Mouse (Mus musculus): Measurements from ENCODE around the gene Tubb2b. TPM values are rescaled to one million over a fixed set of nuclear protein-coding genes. Genes with fewer than 3 reads are reported as not detected.

The Tubb2b gene
- polyA plus RNA-seq, 1 experiment from 2014 or later, result 1,019 TPM

DNA sequence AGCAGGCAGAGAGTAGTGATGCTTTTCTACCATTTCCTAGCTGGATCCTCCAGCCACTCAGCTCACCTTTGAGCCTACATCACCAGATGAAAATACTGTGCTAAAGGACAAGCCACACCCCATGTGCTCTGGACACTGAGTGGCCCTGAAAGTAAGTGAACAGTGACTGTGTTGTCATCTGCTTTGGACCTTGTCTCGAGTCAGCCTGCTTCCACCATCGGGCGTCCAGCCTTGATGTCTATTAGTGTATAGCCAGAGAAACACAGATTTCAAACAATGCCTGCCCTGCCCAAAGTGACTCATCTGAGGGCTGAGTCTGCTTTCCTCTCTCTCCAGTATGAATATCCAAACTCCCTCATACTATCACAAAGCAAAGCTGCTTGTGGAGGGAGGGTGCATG lies 50.5 kb downstream of the Tubb2b start:
- ATAC-seq (ENCODE audit: low FRiP score, low read depth), result no peak
- 87% methylated on average over 3 of the region's 3 CpGs for WGBS
- no peaks in the 10 kb centered on the region for H3K9me3 ChIP-seq
- no peak overlapping the region for H3K4me2 ChIP-seq
- peaks cover 7% of the 10 kb centered on the region; the same call in 1 of the 2 replicates for H3K36me3 ChIP-seq
- H3K27me3 ChIP-seq, result no peaks in the 10 kb centered on the region
- H3K4me3 ChIP-seq, result no peak overlapping the region
- peaks cover 24% of the 10 kb centered on the region for H3K4me1 ChIP-seq (replicated peaks)
- H3K9ac ChIP-seq, result no peak overlapping the region
- no peak overlapping the region for H3K27ac ChIP-seq (replicated peaks)

DNA sequence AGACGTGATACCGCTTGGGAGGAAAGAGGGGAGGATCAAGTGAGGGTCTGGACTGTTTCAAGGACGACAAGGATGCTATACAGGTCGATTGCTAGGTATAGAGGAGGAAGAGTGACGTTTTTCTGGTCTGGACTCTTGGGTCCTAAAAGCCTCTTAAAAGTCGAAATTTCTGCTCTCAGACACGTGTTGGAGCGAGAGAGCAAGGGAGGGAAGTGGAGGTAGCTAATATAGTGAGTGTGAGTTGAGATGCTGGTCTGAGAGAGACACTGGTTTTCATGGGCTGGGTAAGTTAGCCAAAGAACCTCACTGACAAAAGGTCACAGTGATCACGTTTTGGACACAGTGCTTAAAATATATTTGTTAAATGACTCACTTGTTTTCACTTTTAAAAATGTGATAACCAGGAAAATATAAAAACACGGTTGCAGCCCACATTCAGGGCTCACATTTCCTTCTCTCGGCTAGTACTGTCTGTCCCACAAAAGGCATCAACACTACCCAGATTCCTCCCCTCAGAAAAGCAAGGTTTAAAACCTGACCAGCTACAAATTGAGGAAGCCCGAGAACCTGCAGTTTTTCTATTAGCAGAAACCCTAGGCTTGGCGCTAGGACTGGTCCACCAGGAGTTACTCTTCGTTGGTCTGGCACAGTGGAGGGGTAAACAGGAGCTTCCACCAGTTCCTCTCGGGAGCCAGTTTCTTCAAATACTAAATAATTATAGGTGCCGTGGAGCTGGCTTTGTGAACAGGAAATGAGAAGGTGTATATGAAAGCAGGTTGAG lies 51.6 kb downstream of the Tubb2b start:
- Histone ChIP-seq H3K36me3 (peaks cover 12% of the 10 kb centered on the region), H3K9me3 (no peaks in the 10 kb centered on the region), H3K27ac (replicated peaks) (peak overlapping the region; percentile 92), H3K27me3 (no peaks in the 10 kb centered on the region), H3K4me3 (peak overlapping the region; percentile 69), H3K4me2 (peak overlapping the region; percentile 90), H3K9ac (peak overlapping the region; percentile 91), H3K4me1 (replicated peaks) (peaks cover 28% of the 10 kb centered on the region)
- WGBS, result 42% methylated on average over 16 of the region's 16 CpGs
- ATAC-seq (ENCODE audit: low FRiP score, low read depth), result peak; percentile 24; the same call in 1 of the 2 replicates

DNA sequence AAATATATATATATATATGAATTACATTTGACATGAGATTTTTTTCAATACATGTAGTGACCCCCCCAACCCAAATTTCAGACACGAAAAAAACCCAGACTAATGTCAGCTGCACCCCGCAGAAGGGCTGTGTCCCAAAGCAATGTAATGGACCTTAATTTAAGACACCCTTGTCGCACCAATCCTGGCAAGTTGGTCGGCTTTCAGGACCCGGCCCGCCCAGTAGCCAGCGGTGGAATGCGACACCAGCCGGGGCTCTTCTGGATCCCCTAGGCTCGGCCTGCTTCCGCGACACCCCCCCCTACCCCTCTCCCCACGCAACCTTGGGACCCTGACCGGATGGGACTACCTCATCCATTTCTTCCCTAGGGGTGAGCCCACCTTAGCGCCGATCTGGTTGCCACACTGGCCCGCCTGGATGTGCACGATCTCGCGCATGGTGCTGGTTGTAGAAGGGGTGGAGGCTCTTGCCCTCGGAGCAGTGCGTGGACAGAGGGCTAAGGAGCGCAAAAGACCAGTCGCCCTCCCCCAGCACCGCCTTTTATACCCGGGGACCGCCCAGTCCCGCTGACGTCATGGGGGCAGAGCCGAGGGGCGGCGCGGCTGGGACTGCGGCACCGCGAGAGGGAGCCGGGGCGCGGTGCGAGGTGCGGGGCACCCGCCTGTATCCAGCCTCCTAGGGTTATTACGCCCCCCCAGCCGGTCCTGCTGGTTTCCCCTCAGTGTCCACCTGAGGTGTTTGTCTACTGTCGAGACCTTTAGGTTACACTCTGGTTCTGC lies 52.6 kb downstream of the Tubb2b start, which contains the start of gene Tubb2a:
Tubb2a (minus strand) TSS at position 516 of the 780 bp plus-strand sequence.
- WGBS, result 1% methylated on average over 45 of the region's 45 CpGs
- Histone ChIP-seq H3K9me3 (no peaks in the 10 kb centered on the region), H3K4me3 (peak within 1 kb of the TSS; percentile 69), H3K27ac (replicated peaks) (peak within 1 kb of the TSS; percentile 92), H3K9ac (peak within 1 kb of the TSS; percentile 91), H3K36me3 (peaks cover 17% of the 10 kb centered on the region), H3K4me2 (peak within 1 kb of the TSS; percentile 90), H3K27me3 (no peaks in the 10 kb centered on the region), H3K4me1 (replicated peaks) (peaks cover 33% of the 10 kb centered on the region)
- peak; percentile 89 for ATAC-seq (ENCODE audit: low FRiP score, low read depth)

Other genes with a start within 250 kb of the Tubb2b start
- 0.14 and 0.20 TPM in 2 replicates for gene Serpinb6c, start 224.8 kb downstream of the Tubb2b start, polyA plus RNA-seq (2015; fragmentation: Nextera tagmentation; extraction: Ambion mirVana)
- gene Nqo2, start 165.8 kb downstream of the Tubb2b start, polyA plus RNA-seq (2015; fragmentation: Nextera tagmentation; extraction: Ambion mirVana), result 9.0 and 9.1 TPM in 2 replicates
- gene Ripk1, start 128.1 kb downstream of the Tubb2b start, polyA plus RNA-seq (2015; fragmentation: Nextera tagmentation; extraction: Ambion mirVana), result 7.3 and 8.0 TPM in 2 replicates
- 38.8 and 39.0 TPM in 2 replicates for gene Serpinb6a, start 127.7 kb downstream of the Tubb2b start, polyA plus RNA-seq (2015; fragmentation: Nextera tagmentation; extraction: Ambion mirVana)
- 36.6 and 41.4 TPM in 2 replicates for gene Bphl, start 92.9 kb downstream of the Tubb2b start, polyA plus RNA-seq (2015; fragmentation: Nextera tagmentation; extraction: Ambion mirVana)
- gene Tubb2a, start 52.5 kb downstream of the Tubb2b start, polyA plus RNA-seq (2015; fragmentation: Nextera tagmentation; extraction: Ambion mirVana), result 3,041 and 3,094 TPM in 2 replicates
- 78.1 and 82.6 TPM in 2 replicates for gene Psmg4, start 32.5 kb upstream of the Tubb2b start, polyA plus RNA-seq (2015; fragmentation: Nextera tagmentation; extraction: Ambion mirVana)
- gene Slc22a23, start 214.7 kb upstream of the Tubb2b start, polyA plus RNA-seq (2015; fragmentation: Nextera tagmentation; extraction: Ambion mirVana), result 16.5 and 17.2 TPM in 2 replicates